In the genomic region with DNA sequence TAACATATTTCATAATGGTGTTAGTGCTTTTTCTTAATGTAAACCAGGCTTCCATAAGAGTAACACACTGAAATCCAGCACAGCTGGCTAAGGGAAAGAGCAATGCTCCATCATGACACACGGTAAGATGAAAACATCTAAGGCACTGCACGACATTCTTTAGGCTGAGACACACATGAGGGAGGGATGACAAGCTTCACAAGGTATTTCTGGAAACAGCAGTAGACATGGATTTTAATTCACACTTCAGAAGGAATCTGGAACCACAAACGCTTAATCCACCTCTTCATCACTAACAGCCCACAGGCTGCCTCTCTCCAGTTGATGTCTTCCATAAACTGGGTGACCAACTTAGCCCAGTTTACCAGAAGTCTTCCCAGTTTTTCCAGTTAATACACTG, we compare ENCODE assay signal across 18 mouse cellular contexts.
"Had no signal": no experiment of that assay in that cellular context is flagged by ENCODE, and none has a peak within 500 bp of the region (broad histone marks: within the 10 kb centered on the region; RNA-seq: fewer than 3 reads in every experiment).

No protein-coding gene starts in this region.

- DNase-seq: gastrocnemius, adult 2 months; gastrocnemius, postnatal 10 days; gastrocnemius, postnatal 25 days; heart, adult 18-20 months; heart, postnatal 10 days; heart, postnatal 4 days; kidney, adult 18-20 months; kidney, adult 9 months; kidney, postnatal 14 days; kidney, postnatal 36 days; layer of hippocampus, adult 9-11 months; layer of hippocampus, postnatal 36 days; left cerebral cortex, postnatal 4 days had no signal

- ATAC-seq: hindbrain, embryonic 16.5 days; inflammation-experienced regulatory T-cells, adult 6 months; intestine, embryonic 15.5 days; intestine, postnatal 0 days; liver, embryonic 12.5 days had no signal
